20 mouse cellular contexts compared by ENCODE assay signal in genomic region chr17:44821940-44822339, GRCm38 (mm10).
"Had no signal": no experiment of that assay in that cellular context is flagged by ENCODE, and none has a peak within 500 bp of the region (broad histone marks: within the 10 kb centered on the region; RNA-seq: fewer than 3 reads in every experiment).

No protein-coding gene starts in this region.

- H3K4me3 ChIP-seq: left cerebral cortex, adult 2 months; liver, embryonic 15.5 days; midbrain, embryonic 12.5 days; midbrain, embryonic 15.5 days; neural tube, embryonic 12.5 days; neural tube, embryonic 15.5 days had no signal

- H3K27ac ChIP-seq: kidney, postnatal 0 days; left cerebral cortex, adult 2 months; liver, embryonic 15.5 days; macrophage; midbrain, embryonic 12.5 days; midbrain, embryonic 15.5 days; neural tube, embryonic 12.5 days; neural tube, embryonic 15.5 days; stomach, postnatal 0 days had no signal

- H3K4me2 ChIP-seq: liver, embryonic 15.5 days; lung, embryonic 14.5 days; midbrain, embryonic 12.5 days; midbrain, embryonic 15.5 days; neural tube, embryonic 12.5 days; neural tube, embryonic 15.5 days had no signal

- DNase-seq: kidney, adult 2 months; kidney, postnatal 25 days; layer of hippocampus, postnatal 36 days; lung, embryonic 14.5 days; right cerebral cortex, adult 18-20 months; right cerebral cortex, postnatal 14 days; right cerebral cortex, postnatal 4 days; thymus, adult 2 months; thymus, postnatal 14 days had no signal

- H3K27me3 ChIP-seq: liver, embryonic 15.5 days; midbrain, embryonic 12.5 days; midbrain, embryonic 15.5 days; neural tube, embryonic 12.5 days; neural tube, embryonic 15.5 days had no signal

- H3K36me3 ChIP-seq: liver, embryonic 15.5 days; midbrain, embryonic 12.5 days; midbrain, embryonic 15.5 days; neural tube, embryonic 12.5 days; neural tube, embryonic 15.5 days had no signal

- H3K9me3 ChIP-seq: liver, embryonic 15.5 days; midbrain, embryonic 12.5 days; midbrain, embryonic 15.5 days; neural tube, embryonic 12.5 days; neural tube, embryonic 15.5 days had no signal

- H3K9ac ChIP-seq: liver, embryonic 15.5 days; lung, embryonic 14.5 days; midbrain, embryonic 12.5 days; midbrain, embryonic 15.5 days; neural tube, embryonic 12.5 days; neural tube, embryonic 15.5 days had no signal

- ATAC-seq: intestine, postnatal 0 days; lung, postnatal 0 days; midbrain, embryonic 15.5 days had no signal

- H3K4me1 ChIP-seq: midbrain, embryonic 12.5 days; midbrain, embryonic 15.5 days; neural tube, embryonic 12.5 days; neural tube, embryonic 15.5 days had no signal
